Mouse (Mus musculus) testis, adult 2 months (tissue): ENCODE data around the gene Clec4d.

Source experiments
- CTCF ChIP-seq: fragments of 200-500 bp; IDR thresholded peaks from 2 replicates; pipeline ENCODE4 v1.5.1; 2012; ENCODE audit warnings: low read depth, mild to moderate bottlenecking, inconsistent platforms, low read length, moderate library complexity; ENCODE audit not compliant: control insufficient read depth, insufficient read depth, insufficient replicate concordance
- POLR2A ChIP-seq: fragments of 200-500 bp; IDR thresholded peaks from 2 replicates; pipeline ENCODE4 v1.6.1; 2012; ENCODE audit warnings: low read depth, mild to moderate bottlenecking, inconsistent platforms, low read length, moderate library complexity; ENCODE audit not compliant: control insufficient read depth

GRCm38 (mm10) chr6:123266945-123267344 is 5.0 kb downstream of the Clec4d start:
- TF ChIP-seq CTCF, result no peak
- no peak for TF ChIP-seq POLR2A
